Mouse (Mus musculus) lung, adult 2 months (tissue): ENCODE data around the gene 2510039O18Rik. TPM values are rescaled to one million over a fixed set of nuclear protein-coding genes. Genes with fewer than 3 reads are reported as not detected.

ENCODE experiments used
- DNase-seq: peaks from one replicate; pipeline ENCODE4 v3.0.0; 2022
- H3K4me1 ChIP-seq: fragments of 200-500 bp; 2 replicates; pipeline ENCODE4 v1.6.1; 2011; ENCODE audit warnings: low read length; ENCODE audit not compliant: control insufficient read depth, insufficient read depth
- H3K4me3 ChIP-seq: fragments of 200-500 bp; replicated peaks from 2 replicates; pipeline ENCODE3; 2011; ENCODE audit warnings: low read depth, mild to moderate bottlenecking, control low read depth, low read length; ENCODE audit errors: extremely low read depth
- CTCF ChIP-seq: fragments of 200-500 bp; IDR thresholded peaks from 2 replicates; pipeline ENCODE4 v1.5.1; 2011; ENCODE audit warnings: mild to moderate bottlenecking, low read length, control low read depth; ENCODE audit not compliant: insufficient read depth
- POLR2A ChIP-seq: fragments of 200-500 bp; IDR thresholded peaks from 2 replicates; pipeline ENCODE4 v1.6.1; 2011; ENCODE audit warnings: low read depth, mild to moderate bottlenecking, control low read depth, low read length, borderline replicate concordance; ENCODE audit errors: extremely low read depth
- WGBS: fragments of 180-500 bp; shearing (Covaris S2); methylation state at CpG from one replicate; pipeline ENCODE4 v1.1.7; 2018; 5-methylcytosine and 5-hydroxymethylcytosine counted together
- polyA plus RNA-seq: library from polyadenylated mRNA; depleted of rRNA; stranded (reverse); fragments of >200 nt; gene quantifications from 2 replicates; pipeline ENCODE4 v1.2.3, GENCODE M21; 2012; rRNA removed

2510039O18Rik gene
- polyA plus RNA-seq, 1 experiment: 84.1 TPM

DNA sequence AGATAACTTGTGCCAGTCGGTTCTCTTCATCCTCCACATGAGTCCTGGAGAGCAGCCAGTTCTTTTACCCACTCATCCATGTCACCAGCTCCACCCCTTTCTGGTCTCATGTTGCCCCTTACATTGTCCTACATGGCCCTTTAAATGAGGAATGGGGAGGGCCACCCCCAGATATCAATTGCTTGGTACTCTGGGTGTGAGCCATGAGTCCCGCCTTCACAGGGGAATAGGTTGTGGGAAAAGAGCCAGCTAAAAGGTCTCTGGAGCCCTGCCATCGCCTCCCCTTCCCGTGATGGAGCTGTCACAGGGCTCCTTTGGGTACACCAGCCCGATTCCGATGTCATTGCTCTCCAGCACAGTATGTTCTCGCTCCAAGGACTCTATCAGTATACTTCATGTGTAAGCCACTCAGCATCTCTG is 38.8 kb downstream of the 2510039O18Rik start:
- DNase-seq: no peak
- TF ChIP-seq CTCF: no peak
- no peak for TF ChIP-seq POLR2A
- H3K4me3 ChIP-seq: no peak overlapping the region
- H3K4me1 ChIP-seq: no peaks in the 10 kb centered on the region
- 68% methylated on average over 7 of the region's 7 CpGs for WGBS

DNA sequence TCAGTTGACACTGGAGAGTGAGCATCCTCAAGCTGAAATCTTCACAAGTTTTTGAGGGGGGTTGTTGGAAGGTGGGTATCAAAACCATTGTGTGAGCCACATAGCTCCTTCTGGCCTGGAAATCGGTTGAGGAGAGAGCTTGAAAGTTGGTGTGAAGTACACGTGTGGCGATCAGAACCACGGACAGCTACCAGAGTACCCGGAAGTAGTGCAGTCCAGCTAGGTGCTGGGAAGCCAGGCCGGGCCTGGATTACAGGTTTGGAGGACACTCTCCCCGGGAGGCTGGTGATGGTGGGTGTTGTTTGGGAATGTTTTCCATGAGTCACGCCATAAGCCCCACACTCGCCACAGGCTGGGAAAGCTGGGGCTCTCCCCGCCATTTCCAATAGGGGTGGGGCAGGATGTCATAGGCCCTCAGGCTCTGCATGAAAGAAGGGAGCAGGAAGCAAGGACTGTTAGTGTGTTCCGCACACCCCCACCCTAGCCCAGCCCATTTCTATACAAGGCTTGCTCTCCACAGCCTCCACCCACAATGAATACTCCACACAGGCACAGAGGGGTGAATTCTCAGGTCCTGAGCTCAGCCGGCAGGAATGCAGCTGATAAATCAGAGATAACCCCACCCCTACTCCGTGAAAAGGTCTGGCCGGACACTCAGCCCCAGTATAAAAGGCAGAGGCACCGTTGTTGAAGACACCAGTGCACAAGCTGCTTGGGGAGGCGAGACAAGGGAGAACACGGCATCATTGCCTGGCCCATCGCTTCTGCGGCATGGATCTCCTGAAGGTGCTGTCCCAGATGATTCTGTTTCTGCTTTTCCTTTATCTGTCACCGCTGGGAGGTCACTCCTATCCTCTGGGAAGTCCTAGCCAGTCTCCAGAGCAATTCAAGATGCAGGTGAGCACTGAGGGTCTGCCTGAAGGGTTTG is 44.8 kb downstream of the 2510039O18Rik start, which contains the start of gene Nppb:
Gene Nppb (plus strand): TSS at position 584 of the 928 bp plus-strand sequence.
- peak; percentile 18 for DNase-seq
- WGBS: 22% methylated on average over 20 of the region's 20 CpGs

DNA sequence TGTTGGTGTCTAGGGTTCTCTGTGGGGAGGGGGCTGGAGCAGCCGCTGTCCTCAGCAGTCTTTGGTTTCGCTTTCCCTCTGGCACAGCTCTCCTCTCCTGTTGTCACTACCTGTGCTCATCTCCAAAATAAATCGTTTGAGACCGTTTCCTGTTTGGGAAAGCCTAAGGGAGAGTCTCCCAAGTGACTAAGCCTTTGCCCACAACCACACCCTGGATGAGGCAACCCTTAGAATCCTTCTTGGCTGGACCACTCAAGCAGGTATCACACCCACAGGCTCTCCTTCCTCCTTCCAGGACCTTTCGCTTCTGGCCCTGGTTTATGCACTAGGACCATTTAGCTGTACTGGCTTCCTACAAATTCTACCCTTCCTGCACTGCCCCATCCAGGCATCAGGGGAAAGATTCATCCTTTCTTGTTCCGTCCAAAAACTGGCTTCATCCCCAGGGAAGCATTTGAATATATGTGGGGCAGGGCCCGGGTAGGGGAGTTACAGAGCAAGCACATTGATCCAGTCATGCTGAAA is 52.9 kb downstream of the 2510039O18Rik start:
- Histone ChIP-seq H3K4me1 (no peaks in the 10 kb centered on the region), H3K4me3 (no peak overlapping the region)
- no peak for TF ChIP-seq CTCF
- TF ChIP-seq POLR2A: no peak
- DNase-seq: no peak
- WGBS: 40% methylated on average over 7 of the region's 7 CpGs

More for the DNA sequence above, 44.8 kb downstream of the 2510039O18Rik start, which contains the start of gene Nppb:
- Histone ChIP-seq H3K4me3 (no peak within 1 kb of the TSS), H3K4me1 (no peaks in the 10 kb centered on the region)
- no peak for TF ChIP-seq CTCF
- no peak for TF ChIP-seq POLR2A

DNA sequence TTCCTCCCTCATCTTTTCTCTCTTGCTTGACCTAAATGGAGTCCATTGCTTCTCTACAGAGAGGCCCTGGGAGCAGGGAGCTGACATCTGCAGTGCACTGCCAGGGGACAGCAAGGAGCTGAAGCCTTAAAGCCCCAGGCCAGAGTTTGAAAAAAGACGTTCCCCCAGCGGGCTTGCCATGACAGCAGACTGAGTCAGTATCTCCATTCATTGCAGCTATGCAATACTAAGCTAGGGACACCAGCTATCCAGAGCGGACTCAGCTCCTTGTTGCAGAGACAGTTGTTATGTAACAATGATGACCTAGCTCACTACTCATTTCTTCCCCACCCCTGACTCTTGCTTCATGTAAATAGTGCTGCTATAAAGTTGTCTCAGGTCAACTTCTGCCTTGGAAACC is 54.6 kb downstream of the 2510039O18Rik start:
- Histone ChIP-seq H3K4me1 (no peaks in the 10 kb centered on the region), H3K4me3 (no peak overlapping the region)
- no peak for DNase-seq
- 75% methylated on average over 3 of the region's 3 CpGs for WGBS
- TF ChIP-seq CTCF: no peak

Other genes with a start within 250 kb of the 2510039O18Rik start
- not detected in 2 replicates for gene Zfp534, start 238.3 kb upstream of the 2510039O18Rik start, polyA plus RNA-seq
- 0.37 and 1.5 TPM in 2 replicates for gene Zfp984, start 131.1 kb upstream of the 2510039O18Rik start, polyA plus RNA-seq
- gene Zfp933, start 92.5 kb upstream of the 2510039O18Rik start, polyA plus RNA-seq: 0.67 and 1.1 TPM in 2 replicates
- 45.1 and 70.3 TPM in 2 replicates for gene Miip, start 72.1 kb upstream of the 2510039O18Rik start, polyA plus RNA-seq
- 0.84 and 1.9 TPM in 2 replicates for gene Fv1, start 71.9 kb upstream of the 2510039O18Rik start, polyA plus RNA-seq
- gene Mfn2, start 36.2 kb upstream of the 2510039O18Rik start, polyA plus RNA-seq: 36.5 and 52.2 TPM in 2 replicates
- gene Plod1, start 4.1 kb upstream of the 2510039O18Rik start, polyA plus RNA-seq: 45.0 and 62.2 TPM in 2 replicates
- gene Nppb, start 44.9 kb downstream of the 2510039O18Rik start, polyA plus RNA-seq: not detected in 2 replicates
- 31.3 and 55.1 TPM in 2 replicates for gene Nppa, start 59.8 kb downstream of the 2510039O18Rik start, polyA plus RNA-seq
- 14.1 and 14.9 TPM in 2 replicates for gene Clcn6, start 97.9 kb downstream of the 2510039O18Rik start, polyA plus RNA-seq
- 34.8 and 38.9 TPM in 2 replicates for gene Mthfr, start 98.2 kb downstream of the 2510039O18Rik start, polyA plus RNA-seq
- gene Agtrap, start 147.1 kb downstream of the 2510039O18Rik start, polyA plus RNA-seq: 50.1 and 56.8 TPM in 2 replicates
- gene Mad2l2, start 189.5 kb downstream of the 2510039O18Rik start, polyA plus RNA-seq: 26.9 and 30.8 TPM in 2 replicates
- 0.15 and 0.59 TPM in 2 replicates for gene Draxin, start 189.8 kb downstream of the 2510039O18Rik start, polyA plus RNA-seq
- 64.5 and 84.4 TPM in 2 replicates for gene Fbxo6, start 211.2 kb downstream of the 2510039O18Rik start, polyA plus RNA-seq
- 13.3 and 21.5 TPM in 2 replicates for gene Fbxo44, start 219.6 kb downstream of the 2510039O18Rik start, polyA plus RNA-seq
- gene Fbxo2, start 219.7 kb downstream of the 2510039O18Rik start, polyA plus RNA-seq: 1.9 and 2.6 TPM in 2 replicates